Mouse (Mus musculus): ENCODE results near the gene Jund.

DNA sequence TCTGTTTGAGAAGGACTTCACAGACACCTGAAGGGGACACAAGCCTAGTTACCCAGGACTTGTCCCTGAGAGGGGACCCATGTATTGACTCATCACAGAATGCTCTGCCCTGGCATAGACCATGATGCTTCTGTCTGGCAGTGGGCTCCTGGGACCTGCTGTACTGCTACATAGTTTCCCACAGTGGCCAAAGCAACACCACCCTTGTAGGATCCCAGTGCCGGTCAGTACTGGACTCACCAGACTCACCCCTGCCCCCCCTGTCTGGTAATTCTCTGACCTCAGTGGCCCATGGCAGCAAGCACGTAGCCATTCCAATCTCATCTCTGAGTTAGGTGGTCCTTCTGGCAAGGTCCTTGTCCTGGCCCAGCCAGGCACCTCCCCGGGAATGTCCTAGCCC lies 10.6 kb upstream of the Jund start:
- TF ChIP-seq CTCF (IDR thresholded peaks at IDR 0.05) = no peak
- no peak for TF ChIP-seq POLR2A (IDR thresholded peaks at IDR 0.05; ENCODE audit: insufficient read depth, low read depth, low read length)
- no peak for TF ChIP-seq EP300 (IDR thresholded peaks at IDR 0.05; ENCODE audit: insufficient read depth, low read depth, low read length)

All from heart, adult 2 months (tissue).